Mouse (Mus musculus) left cerebral cortex, postnatal 4 days (tissue): ENCODE measurements at regions not wholly inside any gene's neighbourhood (a gene's known extent, or its start where the extent isn't known, plus 50 kb on each side); places are given as distances from the start of the nearest gene placed in this dataset.
"Not testable (repeated sequence)": the region's sequence is repeated elsewhere in the genome, so short reads cannot be mapped to it uniquely, and the experiment has no call there.

Source experiments
- DNase-seq: peaks from one replicate; pipeline ENCODE4 v3.0.0-alpha.2; 2022
- intact Hi-C: fragments of 180-260 bp; cut with DNase I; formaldehyde crosslinking; loops from one replicate; pipeline ENCODE4 v1.15.1; 2025

DNA sequence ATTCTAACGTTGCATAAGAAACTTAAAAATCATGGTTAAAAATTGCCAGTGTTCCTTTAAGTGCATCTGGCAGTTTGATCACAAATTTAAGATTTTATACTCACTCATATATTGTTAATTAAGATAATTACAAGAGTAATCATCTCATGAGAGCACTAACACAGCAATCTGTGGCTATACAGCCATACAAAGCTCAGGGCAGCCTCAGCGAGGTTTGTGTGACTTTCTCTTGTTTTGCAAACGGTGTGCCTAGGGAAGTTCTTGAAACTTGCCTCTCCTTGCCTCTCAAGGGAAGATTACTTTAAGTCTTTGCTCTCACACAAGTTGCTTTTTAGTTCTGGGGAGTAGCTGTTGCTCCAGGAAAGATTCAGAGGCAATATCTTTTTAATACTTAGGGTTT, 58.1 kb upstream of the Slc1a4 start:
- DNase-seq, result no peak
- intact Hi-C loops, result no loop called here

DNA sequence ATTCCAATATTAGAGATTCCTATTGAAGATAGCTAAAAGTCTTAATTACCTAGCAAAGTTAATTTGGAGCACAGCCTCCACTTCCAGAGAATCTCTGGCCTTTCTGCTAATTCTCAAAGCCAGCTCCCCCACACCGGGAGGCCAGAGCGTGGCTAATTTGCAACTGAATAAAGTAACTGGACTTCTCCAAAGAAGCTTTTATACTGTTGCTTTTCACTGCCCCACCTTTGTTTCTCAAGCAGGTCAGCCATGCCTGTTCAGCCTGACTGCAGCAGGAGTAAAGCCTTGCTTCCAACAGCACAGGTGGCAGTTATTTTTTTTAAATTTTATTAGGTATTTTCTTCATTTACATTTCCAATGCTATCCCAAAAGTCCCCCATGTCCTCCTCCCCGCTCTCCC, 60.8 kb upstream of the Slc1a4 start:
- intact Hi-C loops, DNase-seq: not testable (repeated sequence)

DNA sequence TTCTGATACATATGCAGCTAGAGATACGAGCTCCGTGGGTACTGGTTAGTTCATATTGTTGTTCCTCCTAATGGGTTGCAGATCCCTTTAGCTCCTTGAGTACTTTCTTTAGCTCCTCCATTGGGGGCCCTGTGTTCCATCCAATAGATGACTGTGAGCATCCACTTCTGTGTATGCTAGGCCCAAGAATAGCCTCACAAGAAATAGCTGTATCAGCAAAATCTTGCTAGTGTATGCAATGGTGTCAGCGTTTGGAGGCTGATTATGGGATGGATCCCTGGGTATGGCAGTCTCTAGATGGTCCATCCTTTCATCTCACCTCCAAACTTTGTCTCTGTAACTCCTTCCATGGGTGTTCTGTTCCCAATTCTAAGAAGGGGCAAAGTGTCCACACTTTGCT, 61.3 kb upstream of the Slc1a4 start:
- intact Hi-C loops, DNase-seq: not testable (repeated sequence)

DNA sequence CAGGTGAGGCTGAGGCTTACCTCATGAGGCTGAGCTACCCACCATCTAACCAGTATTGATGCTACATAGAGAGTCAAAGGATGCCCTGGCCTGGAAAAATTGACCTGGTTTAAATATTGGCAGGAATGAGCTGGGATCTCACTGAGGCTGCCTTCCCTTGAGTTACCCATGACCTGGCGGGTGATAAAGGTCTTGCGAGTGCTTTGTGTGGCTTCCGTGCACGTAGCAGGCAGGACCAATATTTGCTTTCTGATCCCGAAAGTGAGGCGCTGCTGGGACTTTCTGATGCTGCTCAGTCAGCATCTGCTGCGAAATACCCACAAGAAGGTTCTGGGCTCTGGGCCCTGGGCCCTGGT, 63.3 kb upstream of the Slc1a4 start:
- no peak for DNase-seq
- intact Hi-C loops, result no loop called here

DNA sequence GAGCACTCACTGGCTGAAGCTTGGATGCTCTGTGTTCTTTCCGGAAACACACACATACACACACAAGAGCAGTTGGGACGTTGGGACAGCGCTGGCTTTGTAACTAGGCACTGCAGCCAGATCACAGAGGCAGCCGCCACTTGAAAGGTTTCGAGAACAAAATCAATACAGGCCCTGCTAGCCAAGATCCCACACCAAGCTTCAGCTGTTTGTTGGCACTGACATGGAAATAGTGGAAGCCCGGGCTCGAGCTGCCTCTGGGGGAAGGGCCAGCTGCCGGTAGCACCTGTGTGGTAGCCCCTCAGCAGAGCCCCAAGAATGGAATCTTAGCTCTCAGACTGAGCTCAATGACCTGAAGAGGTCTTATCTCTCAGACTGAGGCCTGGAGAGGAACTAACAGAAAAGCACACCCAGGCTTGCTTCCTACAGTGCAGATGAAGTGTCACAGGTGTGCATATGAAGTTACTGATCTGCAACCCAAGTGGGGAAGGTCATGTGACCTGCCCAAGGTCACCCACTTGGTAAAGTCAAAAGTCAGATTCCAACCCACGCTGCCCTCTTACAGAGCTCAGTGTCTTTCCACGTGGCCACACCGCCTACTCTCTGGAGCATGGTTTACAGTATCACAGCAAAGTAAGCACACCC, 63.8 kb upstream of the Slc1a4 start:
- intact Hi-C loops, result no loop called here
- peak; percentile 41 for DNase-seq

DNA sequence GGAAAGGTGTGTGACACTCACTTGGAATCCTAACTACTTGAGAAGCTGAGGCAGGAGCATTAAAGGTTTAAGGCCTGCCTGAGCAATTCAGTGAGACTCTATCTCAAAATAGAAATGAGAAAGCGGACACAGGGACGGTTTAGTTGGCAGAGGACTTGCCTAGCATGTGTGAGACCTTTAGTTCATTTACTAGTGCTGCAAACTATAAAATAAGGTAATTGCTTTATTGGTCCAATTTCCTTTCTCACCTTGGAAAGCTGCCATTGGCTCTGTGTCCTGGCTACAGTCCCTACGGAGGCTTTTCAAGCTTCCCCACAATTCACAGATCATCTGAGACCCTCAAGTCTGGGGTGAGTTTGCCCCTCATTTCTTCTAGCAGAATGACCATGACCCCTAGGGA, 64.4 kb upstream of the Slc1a4 start:
- intact Hi-C loops, result no loop called here
- DNase-seq, result no peak

DNA sequence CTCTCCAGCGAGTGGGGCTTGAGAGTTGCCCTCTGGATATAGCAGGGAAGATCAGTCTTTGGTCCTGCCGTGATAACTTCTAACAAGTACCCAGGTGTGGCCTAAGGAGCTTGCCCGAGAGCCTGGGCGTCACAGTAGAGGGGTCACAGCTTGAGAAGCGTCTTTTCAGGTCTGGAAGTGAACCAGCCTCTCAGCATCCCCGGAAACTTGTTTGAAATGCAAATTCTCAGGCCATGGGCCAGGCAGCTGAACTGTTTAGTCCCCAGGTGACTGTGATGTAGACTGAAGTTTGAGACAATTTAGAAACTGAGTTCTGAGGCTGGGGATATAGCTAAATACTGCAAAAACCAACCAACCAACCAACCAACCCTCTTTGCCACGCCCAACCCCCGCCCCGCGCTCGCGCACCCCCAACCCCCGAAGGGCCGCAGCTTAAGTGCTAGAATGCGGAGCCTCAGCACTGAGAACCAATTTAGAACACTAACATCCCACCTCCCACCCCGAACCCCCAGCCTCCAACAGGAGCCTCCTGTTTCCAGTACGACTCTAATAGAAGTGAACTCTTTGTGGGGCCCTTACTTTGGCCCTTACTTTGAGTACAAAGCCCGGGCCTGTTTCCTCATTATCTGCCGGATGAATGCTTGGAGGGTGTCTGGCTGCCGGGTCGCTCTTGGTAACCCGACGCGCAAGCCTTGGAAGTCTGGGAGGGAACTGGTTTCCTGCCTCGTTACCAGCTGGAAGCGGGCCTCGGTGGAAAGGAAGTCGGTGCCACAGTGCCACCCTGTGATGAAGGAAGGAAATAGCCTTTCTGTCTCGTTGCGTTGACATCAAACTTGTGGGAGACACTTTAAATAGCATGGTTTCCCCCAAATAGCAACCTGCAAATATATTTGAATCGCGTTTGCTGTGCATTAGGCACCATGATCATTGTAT, 68.1 kb upstream of the Slc1a4 start:
- intact Hi-C loops, result loop anchor here (2.0 to 10.0 kb wide), 3 partner anchors 68 to 576 kb away; partner anchors contain the start of gene Slc1a4
- DNase-seq, result peak; percentile 87

DNA sequence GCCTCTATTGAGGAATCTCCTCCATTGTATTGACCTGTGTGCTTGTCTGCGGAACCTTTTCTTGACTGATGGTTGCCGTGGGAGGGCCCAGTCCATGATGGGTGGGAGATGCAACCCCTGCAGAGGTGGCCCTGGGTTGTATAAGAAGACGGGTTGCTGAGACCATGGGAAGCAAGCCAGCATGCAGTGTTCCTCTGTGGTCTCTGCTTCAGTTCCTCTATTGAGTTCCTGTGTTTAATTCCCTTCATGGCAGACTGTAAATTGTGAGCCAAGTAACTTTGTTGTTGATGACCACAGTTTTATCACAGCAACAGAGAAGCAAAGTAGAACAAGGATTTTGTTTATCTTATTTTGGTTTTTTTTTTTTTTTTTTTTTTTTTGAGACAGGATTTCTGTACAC, 70.9 kb upstream of the Slc1a4 start:
- intact Hi-C loops, result loop anchor here (5.0 to 10.0 kb wide), 2 partner anchors 71 to 579 kb away; partner anchors contain the start of gene Slc1a4
- no peak for DNase-seq

DNA sequence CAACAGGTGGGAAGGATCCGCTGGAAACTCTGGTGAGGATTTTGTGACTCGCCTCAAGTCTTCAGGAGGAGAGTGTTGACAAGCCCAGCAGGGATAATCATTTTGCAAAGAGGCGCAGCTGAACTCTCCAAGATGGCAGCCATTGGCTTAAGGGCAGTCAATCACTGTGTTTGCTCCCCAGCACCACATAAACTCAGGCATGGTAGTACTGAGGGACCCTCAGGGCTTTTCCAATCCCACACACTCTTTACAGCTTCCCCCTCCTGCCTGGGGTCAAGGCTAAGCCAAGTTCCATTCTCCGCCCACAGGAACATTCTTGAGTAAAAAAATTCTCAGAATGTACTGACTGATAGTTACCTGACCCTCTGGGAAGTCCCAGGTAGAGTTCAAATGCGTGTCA, 72.0 kb upstream of the Slc1a4 start:
- no peak for DNase-seq
- intact Hi-C loops, result loop anchor here (5.0 to 10.0 kb wide), 2 partner anchors 72 to 580 kb away; partner anchors contain the start of gene Slc1a4

DNA sequence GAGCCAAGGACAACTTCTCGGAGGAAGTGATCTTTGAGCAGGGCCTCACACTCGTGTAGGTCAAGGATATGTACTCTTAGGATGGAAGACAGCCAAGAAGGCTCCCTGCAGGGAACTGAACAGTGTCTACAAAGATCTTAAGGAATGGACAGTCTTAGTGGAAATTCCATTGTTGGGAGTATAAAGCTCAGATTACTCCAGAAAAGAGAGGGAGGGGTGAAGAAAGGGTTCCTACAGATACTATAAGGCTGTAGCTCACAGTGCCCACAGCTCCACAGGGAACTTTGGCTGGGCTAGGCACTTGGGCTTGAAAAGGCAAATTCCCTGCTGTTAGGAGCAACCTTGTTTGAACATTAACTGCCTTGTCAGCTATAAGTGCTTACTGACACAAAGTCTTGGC, 85.6 kb upstream of the Slc1a4 start:
- no peak for DNase-seq

DNA sequence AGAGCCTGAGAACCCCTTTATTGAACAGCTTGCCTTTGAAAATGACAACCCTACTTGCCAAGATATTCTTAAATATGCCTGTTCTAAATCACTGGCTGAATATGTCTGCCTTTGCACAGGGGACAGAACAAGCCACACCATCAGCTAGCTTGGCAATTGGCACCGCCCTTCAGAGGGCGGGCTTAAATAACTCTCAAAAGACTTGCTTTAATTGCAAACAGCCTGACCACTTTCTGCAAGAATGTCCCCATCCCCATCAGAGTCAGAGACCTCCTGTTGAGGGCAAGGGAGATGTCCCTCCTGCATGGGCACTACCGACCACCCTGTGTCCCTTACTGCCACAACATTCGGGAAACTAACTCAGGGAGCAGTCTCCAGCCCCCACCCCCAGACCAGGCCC, 88.4 kb upstream of the Slc1a4 start:
- DNase-seq, result no peak
- intact Hi-C loops, result no loop called here

More for the DNA sequence above, 85.6 kb upstream of the Slc1a4 start:
- intact Hi-C loops, result no loop called here

DNA sequence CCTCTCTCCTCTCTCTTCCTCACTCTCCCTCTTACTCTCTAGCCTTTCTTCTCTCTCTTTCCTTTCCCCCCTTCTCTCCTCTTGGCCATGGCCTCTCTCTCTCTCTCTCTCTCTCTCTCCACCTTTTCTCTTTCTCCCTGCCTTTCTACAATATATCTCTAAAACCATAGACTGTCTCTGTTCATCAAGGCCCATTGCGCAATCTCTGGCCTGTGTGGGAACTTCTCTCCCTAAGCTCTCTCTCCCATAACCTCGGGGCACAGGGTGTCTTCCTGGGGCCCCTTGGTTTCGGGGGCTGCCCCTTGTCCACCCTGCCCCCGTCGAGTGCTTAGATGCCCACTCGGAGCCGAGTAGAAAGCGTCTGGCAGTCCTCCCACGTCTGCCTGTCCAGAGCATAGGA, 103.5 kb upstream of the Slc1a4 start:
- intact Hi-C loops, result no loop called here
- no peak for DNase-seq

DNA sequence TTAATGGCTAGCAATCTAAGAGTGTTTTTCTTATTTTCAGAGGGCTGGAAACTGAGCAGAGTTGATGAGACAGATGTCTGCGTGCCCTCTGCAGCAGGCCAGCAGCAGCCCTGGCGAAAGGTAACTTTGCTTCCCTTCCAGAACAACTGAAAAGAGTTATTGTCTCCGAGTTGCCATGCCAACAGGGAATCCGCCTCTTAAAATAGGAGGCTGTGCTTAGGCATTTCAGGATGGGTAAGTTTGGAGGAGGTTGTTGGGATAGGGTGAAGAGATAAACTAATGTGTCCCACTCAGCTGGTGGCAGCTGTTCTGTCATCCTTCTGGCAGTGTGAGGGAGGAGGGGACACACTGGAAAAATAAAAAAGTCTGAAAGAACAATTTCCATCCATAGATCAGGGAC, 100.6 kb upstream of the Sertad2 start:
- intact Hi-C loops, result no loop called here
- no peak for DNase-seq

DNA sequence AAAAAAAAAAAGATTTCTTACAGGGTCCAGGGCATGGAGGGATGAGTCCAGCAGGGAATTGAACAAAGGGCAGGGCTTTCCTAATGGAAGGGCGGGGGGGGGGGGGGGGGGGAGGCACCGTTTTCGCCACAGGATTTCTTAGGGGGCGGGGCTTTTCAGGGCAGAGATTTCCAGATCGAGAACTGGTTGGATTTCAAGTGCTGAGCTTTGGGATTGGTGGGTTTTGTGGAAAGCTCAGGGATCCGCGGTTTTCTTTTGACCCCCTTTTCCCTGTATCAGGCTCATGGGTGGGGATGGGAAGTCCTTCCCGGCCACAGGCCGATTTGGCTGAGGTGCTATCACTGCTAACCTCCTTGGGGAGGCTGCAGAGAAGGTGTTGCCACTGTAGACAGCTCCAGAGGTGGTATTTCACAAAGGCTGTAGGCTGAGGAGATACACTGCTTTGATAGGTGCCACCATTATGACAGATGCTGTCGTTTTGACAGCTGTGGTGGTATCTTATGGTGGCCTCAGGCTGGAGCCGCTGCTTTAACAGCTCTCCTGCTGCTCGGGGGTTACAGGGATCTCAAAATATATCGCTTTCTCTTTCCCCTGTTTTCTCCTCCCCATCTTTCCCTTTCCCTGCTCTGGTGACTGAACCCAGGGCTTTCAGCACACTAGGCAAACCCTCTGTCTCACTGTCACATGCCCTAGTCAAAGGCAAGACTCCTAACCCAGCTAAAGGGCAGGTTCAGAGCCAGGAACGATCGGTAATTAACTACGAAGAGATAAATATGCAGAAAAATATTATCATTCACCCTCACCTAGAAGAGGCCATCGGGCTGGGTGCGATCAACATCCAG, 97.8 kb upstream of the Sertad2 start:
- DNase-seq, result no peak
- intact Hi-C loops, result no loop called here

DNA sequence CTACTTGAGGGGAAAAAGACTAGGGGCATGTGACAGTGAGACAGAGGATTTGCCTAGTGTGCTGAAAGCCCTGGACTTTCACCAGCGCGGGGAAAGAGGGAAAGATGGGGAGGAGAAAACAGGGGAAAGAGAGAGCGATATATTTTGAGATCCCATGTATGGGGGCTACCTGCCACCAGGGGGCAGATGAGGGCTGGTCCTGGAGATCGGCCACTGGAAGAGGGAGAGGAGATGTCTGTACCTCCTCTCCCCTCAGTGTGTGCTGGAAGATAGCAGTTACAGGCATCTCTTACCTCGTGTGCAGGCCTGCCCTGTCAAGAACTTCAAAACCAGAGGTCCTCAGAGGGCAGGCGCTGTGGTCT, 97.2 kb upstream of the Sertad2 start:
- intact Hi-C loops, result no loop called here
- peak; percentile 84 for DNase-seq

DNA sequence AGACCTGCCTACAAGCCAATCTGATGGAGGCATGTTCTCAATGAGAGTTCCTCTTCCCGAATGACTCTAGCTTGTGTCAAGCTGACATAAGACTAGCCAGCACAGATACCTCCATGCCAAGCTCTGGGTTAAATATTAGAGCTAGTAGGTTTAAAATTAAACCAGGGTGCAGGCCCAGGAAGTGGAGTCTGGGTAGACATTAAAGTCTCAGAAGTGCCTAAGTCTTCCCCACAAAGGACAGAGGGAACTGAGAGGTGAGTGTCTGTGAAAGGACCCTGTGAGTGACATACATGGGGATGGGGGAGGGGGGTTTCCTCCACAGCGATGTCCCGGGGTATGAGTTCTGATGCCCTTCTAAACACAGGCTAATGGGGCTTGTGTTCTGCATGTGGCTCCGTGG, 90.2 kb upstream of the Sertad2 start:
- intact Hi-C loops, result no loop called here
- no peak for DNase-seq

DNA sequence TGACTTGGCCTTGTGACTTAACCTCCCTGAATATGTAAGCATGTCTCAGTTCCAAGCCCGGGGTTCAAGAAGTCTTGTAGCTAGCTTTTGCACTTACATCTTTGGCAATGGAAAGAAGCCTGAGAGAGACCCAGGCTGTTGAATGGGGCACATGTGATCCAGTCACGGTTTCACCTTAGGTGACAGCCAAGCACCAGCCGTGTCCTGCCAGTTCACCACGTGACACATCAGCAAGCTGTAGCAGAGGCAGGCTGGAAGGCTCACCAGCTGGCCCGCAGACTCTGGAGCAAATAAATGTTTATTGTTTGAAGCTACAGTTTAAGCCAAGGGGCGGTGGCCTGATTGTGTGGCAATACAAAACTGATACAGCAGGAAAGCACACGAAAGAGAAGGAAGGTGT, 89.3 kb upstream of the Sertad2 start:
- peak; percentile 25 for DNase-seq
- intact Hi-C loops, result no loop called here

DNA sequence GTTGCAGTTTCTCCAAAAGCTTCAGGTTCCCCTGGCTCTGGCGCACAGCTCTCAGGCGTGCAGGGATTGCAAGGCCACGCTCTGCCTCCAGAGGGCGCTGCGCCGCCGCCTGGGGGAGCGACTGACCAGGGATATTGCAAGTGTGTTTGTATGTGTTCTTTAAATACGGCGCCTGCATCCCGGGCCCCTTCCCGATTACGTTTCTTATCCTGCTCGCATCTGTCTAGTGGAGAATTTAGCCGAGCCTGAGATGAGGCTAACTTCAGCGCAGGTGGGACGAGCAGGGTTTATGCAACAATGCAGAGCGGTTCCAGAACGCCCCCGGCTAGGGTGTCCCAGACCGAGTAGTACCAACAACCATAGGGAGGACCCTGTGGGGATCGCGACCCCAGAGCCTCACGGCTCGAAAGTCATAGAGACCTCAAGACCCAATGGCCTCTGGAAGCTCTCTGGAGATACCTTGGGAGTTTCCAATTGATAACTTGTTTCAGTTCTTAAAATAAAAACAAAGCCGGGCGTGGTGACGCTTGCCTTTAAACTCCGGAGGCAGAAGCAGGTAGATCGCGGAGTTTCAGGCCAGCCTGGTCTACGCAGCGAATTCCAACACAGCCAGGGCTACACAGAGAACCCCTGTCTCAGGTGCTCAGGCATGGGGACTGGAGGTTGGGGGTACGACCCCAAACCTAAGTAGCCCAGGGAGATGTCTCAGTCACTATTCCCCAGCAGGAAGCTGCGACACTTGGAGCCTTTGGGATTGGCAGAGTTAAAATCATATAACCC, 87.8 kb upstream of the Sertad2 start:
- DNase-seq, result peak; percentile 86
- intact Hi-C loops, result loop anchor here (5.0 kb wide), 4 partner anchors 87 to 287 kb away; partner anchors contain the start of genes Aftph and Sertad2

DNA sequence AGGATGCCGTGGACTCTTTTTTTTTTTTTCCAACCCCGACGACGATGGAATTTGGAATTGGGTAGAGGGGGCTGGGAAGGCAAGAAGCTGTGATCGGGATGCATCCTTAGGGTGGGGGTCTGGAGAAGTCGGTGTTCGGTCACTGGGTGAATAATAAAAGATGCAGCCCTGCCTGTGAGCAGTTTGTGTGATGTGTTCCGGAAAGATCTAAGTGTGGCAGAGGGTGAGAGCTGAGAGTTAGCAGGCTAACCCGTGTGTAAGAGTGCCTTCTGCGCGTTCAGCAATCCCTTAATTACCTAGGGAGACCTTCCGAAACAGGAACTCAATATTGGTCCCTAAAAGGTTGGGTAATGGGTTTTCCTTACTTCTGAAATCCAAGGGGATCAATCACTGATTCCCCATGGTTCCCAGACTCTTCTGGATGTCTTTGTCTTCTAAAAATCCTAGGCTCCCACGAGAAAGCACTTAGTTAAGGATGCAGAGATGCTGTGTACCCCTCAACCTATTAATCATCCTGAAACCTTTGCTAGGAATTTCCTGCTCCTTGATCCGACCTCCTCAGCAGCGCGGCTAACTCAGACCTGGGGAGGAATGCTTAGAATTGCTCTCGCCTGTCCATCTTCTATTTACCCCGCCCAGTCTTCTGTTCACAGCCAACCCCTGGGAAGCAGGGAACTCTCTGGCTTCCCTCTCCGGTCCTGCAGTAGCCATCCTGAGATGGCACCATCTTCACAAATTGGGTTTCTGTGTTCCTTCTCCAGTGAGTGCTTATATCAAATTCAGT, 87.0 kb upstream of the Sertad2 start:
- intact Hi-C loops, result loop anchor here (5.0 kb wide), 4 partner anchors 86 to 286 kb away; partner anchors contain the start of genes Aftph and Sertad2
- no peak for DNase-seq
